Mouse (Mus musculus) MN1 (cell line): ENCODE measurements around the gene Cdh23.

Experiments
- DNase-seq: peaks from one replicate; pipeline ENCODE4 v3.0.0-alpha.2; 2016; ENCODE audit warnings: low spot score

Gene Cdh23

GRCm38 (mm10) chr10:60577125-60577919, 119.0 kb downstream of the Cdh23 start:
- DNase-seq, result peak; percentile 19

GRCm38 (mm10) chr10:60574851-60575250, 121.4 kb downstream of the Cdh23 start:
- no peak for DNase-seq

GRCm38 (mm10) chr10:60571491-60571890, 124.8 kb downstream of the Cdh23 start:
- no peak for DNase-seq

- no peak for DNase-seq
Measured at GRCm38 (mm10) chr10:60566369-60567037, 129.8 kb downstream of the Cdh23 start.

- DNase-seq, result no peak
Measured at GRCm38 (mm10) chr10:60564136-60564535, 132.2 kb downstream of the Cdh23 start.

- DNase-seq, result no peak
Measured at GRCm38 (mm10) chr10:60562946-60563345, 133.3 kb downstream of the Cdh23 start.

- DNase-seq, result no peak
Measured at GRCm38 (mm10) chr10:60558491-60558927, 137.8 kb downstream of the Cdh23 start.

GRCm38 (mm10) chr10:60552951-60553635, 143.2 kb downstream of the Cdh23 start:
- DNase-seq, result no peak

- no peak for DNase-seq
Measured at GRCm38 (mm10) chr10:60539164-60539914, 157.0 kb downstream of the Cdh23 start.

- no peak for DNase-seq
Measured at GRCm38 (mm10) chr10:60536098-60536811, 160.0 kb downstream of the Cdh23 start.

- no peak for DNase-seq
Measured at GRCm38 (mm10) chr10:60532502-60532901, 163.8 kb downstream of the Cdh23 start.

- peak; percentile 45 for DNase-seq
Measured at GRCm38 (mm10) chr10:60531349-60531748, 164.9 kb downstream of the Cdh23 start.

- DNase-seq, result no peak
Measured at GRCm38 (mm10) chr10:60530633-60531032, 165.7 kb downstream of the Cdh23 start.

GRCm38 (mm10) chr10:60527949-60528348, 168.3 kb downstream of the Cdh23 start:
- no peak for DNase-seq

GRCm38 (mm10) chr10:60525081-60525480, 171.2 kb downstream of the Cdh23 start:
- DNase-seq, result no peak

GRCm38 (mm10) chr10:60516286-60516685, 180.0 kb downstream of the Cdh23 start:
- no peak for DNase-seq

- DNase-seq, result no peak
Measured at GRCm38 (mm10) chr10:60498538-60498937, 197.8 kb downstream of the Cdh23 start.

GRCm38 (mm10) chr10:60495070-60495469, 201.2 kb downstream of the Cdh23 start:
- no peak for DNase-seq

- DNase-seq, result no peak
Measured at GRCm38 (mm10) chr10:60491538-60491937, 204.8 kb downstream of the Cdh23 start.

GRCm38 (mm10) chr10:60481381-60481780, 214.9 kb downstream of the Cdh23 start:
- DNase-seq, result no peak

- no peak for DNase-seq
Measured at GRCm38 (mm10) chr10:60474549-60474948, 221.7 kb downstream of the Cdh23 start.
